Mouse (Mus musculus) hindbrain, embryonic 11.5 days (tissue): ENCODE measurements at regions not wholly inside any gene's neighbourhood (a gene's known extent, or its start where the extent isn't known, plus 50 kb on each side); places are given as distances from the start of the nearest gene placed in this dataset.
"Not testable (repeated sequence)": the region's sequence is repeated elsewhere in the genome, so short reads cannot be mapped to it uniquely, and the experiment has no call there.

Source experiments
- ATAC-seq: fragments of 200-750 bp; cut with Nextera tagmentation; 2 replicates; pipeline ENCODE4 v1.8.0; 2017; ENCODE audit warnings: mild to moderate bottlenecking, moderate TSS enrichment, moderate library complexity; ENCODE audit not compliant: low FRiP score
- DNase-seq: peaks from one replicate; pipeline ENCODE4 v3.0.0-alpha.2; 2015; ENCODE audit warnings: low spot score
- H3K27ac ChIP-seq: fragments of 300-500 bp; sonication (generic); 2 replicates; pipeline ENCODE4 v1.5.1; 2014; ENCODE audit warnings: mild to moderate bottlenecking, low read depth, low read length
- H3K27me3 ChIP-seq: fragments of 300-500 bp; sonication (generic); 2 replicates; pipeline ENCODE4 v1.6.1; 2014; ENCODE audit warnings: mild to moderate bottlenecking, low read length, moderate library complexity, mixed read lengths; ENCODE audit not compliant: control insufficient read depth, insufficient read depth
- H3K36me3 ChIP-seq: fragments of 300-500 bp; sonication (generic); 2 replicates; pipeline ENCODE4 v1.6.1; 2014; ENCODE audit warnings: mild to moderate bottlenecking, low read length, moderate library complexity, mixed read lengths; ENCODE audit not compliant: control insufficient read depth, insufficient read depth
- H3K4me1 ChIP-seq: fragments of 300-500 bp; sonication (generic); replicated peaks from 2 replicates; pipeline ENCODE4 v1.6.1; 2014; ENCODE audit warnings: low read length, mixed read lengths; ENCODE audit not compliant: control insufficient read depth, insufficient read depth
- H3K4me2 ChIP-seq: fragments of 300-500 bp; sonication (generic); replicated peaks from 2 replicates; pipeline ENCODE4 v1.6.1; 2014; ENCODE audit warnings: mild to moderate bottlenecking, low read depth, low read length
- H3K4me3 ChIP-seq: fragments of 300-500 bp; sonication (generic); 2 replicates; pipeline ENCODE4 v1.5.1; 2014; ENCODE audit warnings: low read depth, low read length
- H3K9ac ChIP-seq: fragments of 300-500 bp; sonication (generic); 2 replicates; pipeline ENCODE4 v1.6.1; 2014; ENCODE audit warnings: low read depth, low read length
- H3K9me3 ChIP-seq: fragments of 300-500 bp; sonication (generic); 2 replicates; pipeline ENCODE4 v1.6.1; 2016; ENCODE audit warnings: low read length; ENCODE audit not compliant: control insufficient read depth
- WGBS: fragments of 180-500 bp; shearing (Covaris S2); extraction: QIAGEN DNeasy Blood & Tissue Kit; methylation state at CpG from one replicate; pipeline ENCODE4 v1.1.7; 2014; 5-methylcytosine and 5-hydroxymethylcytosine counted together

DNA sequence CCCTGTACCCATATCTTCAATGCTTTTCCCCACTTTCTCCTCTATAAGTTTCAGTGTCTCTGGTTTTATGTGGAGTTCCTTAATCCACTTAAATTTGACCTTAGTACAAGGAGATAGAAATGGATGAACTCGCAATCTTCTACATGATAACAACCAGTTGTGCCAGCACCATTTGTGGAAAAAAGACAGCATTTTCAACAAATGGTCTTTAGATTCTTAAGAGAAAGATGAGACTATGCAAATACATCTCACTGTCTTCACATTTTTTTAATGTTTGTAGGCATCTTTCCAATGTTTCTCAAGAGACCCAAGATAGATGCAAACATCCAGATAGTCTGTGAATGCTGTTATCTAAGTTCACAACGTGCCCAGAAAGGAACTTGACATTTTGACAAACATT is 171.0 kb upstream of the Cdh7 start:
- peak; percentile 3 for DNase-seq

DNA sequence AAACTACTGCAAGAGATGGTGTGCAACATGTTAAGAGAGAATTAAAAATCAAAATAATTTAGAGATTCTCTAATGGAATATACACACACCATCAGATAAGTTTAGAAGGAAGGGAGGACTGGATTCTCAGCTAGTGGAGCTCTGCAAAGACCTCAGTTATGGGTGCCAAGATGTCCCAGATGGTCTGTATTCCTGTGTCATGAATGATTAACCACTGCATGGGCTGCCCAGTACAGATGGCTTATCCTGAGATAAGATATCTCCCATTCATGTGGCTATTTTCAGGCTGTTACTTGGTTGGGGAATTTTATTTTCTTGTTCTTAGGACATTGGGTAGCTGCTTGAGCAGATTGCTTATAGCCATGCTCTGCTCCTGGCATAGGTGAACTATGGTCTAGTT is 131.6 kb upstream of the Cdh7 start:
- no peak overlapping the region for H3K4me3 ChIP-seq
- no peak overlapping the region for H3K4me2 ChIP-seq
- H3K9me3 ChIP-seq, result no peaks in the 10 kb centered on the region
- H3K27me3 ChIP-seq, result no peaks in the 10 kb centered on the region
- no peaks in the 10 kb centered on the region for H3K4me1 ChIP-seq
- no peaks in the 10 kb centered on the region for H3K36me3 ChIP-seq
- ATAC-seq, result no peak
- no peak overlapping the region for H3K9ac ChIP-seq
- no peak overlapping the region for H3K27ac ChIP-seq
- DNase-seq, result no peak

More for the DNA sequence above, 171.0 kb upstream of the Cdh7 start:
- H3K36me3 ChIP-seq, H3K4me3 ChIP-seq, H3K27ac ChIP-seq, H3K9me3 ChIP-seq, H3K4me1 ChIP-seq, H3K9ac ChIP-seq, ATAC-seq, H3K4me2 ChIP-seq, H3K27me3 ChIP-seq: not testable (repeated sequence)
- 75% methylated on average over 2 of the region's 2 CpGs for WGBS

DNA sequence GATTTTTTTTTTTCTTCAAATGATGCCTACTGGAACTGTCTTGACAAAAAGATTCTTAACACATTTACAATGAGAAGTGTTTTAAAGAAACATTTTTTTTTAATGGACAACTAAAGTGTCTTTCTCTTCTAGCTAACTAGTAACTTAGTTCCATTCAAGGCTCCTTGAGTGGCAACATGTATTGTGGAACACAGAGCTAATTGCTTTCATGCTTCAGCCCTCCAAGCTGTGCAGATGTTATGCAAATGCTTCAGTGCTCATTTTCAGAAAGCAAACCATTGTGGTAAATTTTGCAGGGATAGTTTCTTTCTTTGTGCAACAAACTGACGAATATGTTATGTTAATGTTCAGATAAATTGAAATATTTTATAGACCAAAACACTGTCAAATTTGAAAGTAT is 83.6 kb upstream of the Cdh7 start:
- no peak overlapping the region for H3K4me3 ChIP-seq
- H3K36me3 ChIP-seq, result no peaks in the 10 kb centered on the region
- H3K27ac ChIP-seq, result no peak overlapping the region
- no peak; the same call in 1 of the 2 replicates for ATAC-seq
- no peaks in the 10 kb centered on the region for H3K27me3 ChIP-seq
- H3K9me3 ChIP-seq, result no peaks in the 10 kb centered on the region
- WGBS, result 54% methylated on average over 1 of the region's 1 CpGs
- no peak for DNase-seq
- H3K4me2 ChIP-seq, result no peak overlapping the region
- H3K4me1 ChIP-seq, result no peaks in the 10 kb centered on the region
- no peak overlapping the region for H3K9ac ChIP-seq

DNA sequence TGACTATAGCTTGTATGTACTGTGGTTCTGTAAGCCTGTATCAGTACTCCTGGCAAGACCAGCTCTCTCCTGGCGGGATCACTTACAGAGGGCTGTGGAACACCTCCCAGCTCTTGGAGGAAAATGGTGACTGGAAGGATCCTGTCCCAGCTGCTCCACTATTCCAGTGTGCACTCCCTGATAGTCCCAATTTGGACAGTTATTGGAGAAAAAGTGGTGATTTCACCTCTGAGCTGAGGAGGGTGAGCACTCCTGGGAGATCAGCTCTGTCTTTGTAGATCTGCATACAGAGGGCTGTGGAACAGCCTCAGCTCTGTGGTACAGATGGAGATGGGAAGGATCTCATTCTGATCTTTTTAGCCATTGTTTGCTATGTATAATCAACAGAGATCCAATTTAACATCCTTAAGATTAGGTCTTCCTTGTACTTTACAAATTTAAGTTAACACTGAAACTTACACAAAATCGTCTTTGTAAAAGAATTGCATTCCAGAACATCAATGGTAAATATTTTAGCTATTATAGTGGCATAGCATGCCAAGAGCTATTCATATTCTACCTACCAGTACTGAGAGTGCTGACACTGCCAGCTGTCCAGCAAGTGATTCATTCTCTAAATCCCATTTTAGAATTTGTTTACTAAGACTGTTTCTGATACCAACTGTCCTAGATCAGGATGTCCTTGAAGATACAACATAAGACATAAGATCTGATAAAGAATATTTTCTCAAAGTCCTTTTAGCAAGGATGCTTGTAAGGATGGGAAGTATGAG is 52.6 kb upstream of the Cdh7 start:
- Histone ChIP-seq H3K4me3 (no peak overlapping the region), H3K27me3 (no peaks in the 10 kb centered on the region), H3K27ac (no peak overlapping the region), H3K9me3 (no peaks in the 10 kb centered on the region), H3K9ac (no peak overlapping the region), H3K4me1 (no peaks in the 10 kb centered on the region), H3K4me2 (no peak overlapping the region), H3K36me3 (no peaks in the 10 kb centered on the region)
- ATAC-seq, result no peak
- WGBS, result 86% methylated on average over 2 of the region's 2 CpGs
- no peak for DNase-seq
